Mouse (Mus musculus): ENCODE measurements around the gene Eppin. TPM values are rescaled to one million over a fixed set of nuclear protein-coding genes. Genes with fewer than 3 reads are reported as not detected.
A peak's percentile ranks its signal among the peaks of the same experiment; 100 is the strongest.
"Not testable (repeated sequence)": the region's sequence is repeated elsewhere in the genome, so short reads cannot be mapped to it uniquely, and the experiment has no call there.

Gene Eppin
- total RNA-seq (2021): not detected

- no peak for DNase-seq (ENCODE audit: extremely low spot score in 1 of 2, low spot score in 2 of 2)
- intact Hi-C loops (cut with DNase I): no loop called here
Measured at GRCm38 (mm10) chr2:164593494-164593893, at the start of gene Eppin. Gene Eppin (minus strand): TSS chr2:164593594.

GRCm38 (mm10) chr2:164641881-164642673 lies 48.7 kb upstream of the Eppin start:
- DNase-seq (ENCODE audit: extremely low spot score in 1 of 2, low spot score in 2 of 2): peak in 1 of 2 experiments; percentile 44

GRCm38 (mm10) chr2:164641129-164641528 lies 47.7 kb upstream of the Eppin start:
- intact Hi-C loops (cut with DNase I): no loop called here
- DNase-seq (ENCODE audit: extremely low spot score in 1 of 2, low spot score in 2 of 2): no peak

More at GRCm38 (mm10) chr2:164641881-164642673, 48.7 kb upstream of the Eppin start:
- intact Hi-C loops (cut with DNase I): no loop called here

- intact Hi-C loops (cut with DNase I): no loop called here
- DNase-seq (ENCODE audit: extremely low spot score in 1 of 2, low spot score in 2 of 2): no peak
Measured at GRCm38 (mm10) chr2:164638696-164639095, 45.3 kb upstream of the Eppin start, which contains the start of gene Wfdc16. Gene Wfdc16 (minus strand): TSS chr2:164638796.

- intact Hi-C loops (cut with DNase I): no loop called here
- no peak for DNase-seq (ENCODE audit: extremely low spot score in 1 of 2, low spot score in 2 of 2)
Measured at GRCm38 (mm10) chr2:164635266-164635665, 41.9 kb upstream of the Eppin start.

GRCm38 (mm10) chr2:164621775-164622174 lies 28.4 kb upstream of the Eppin start:
- intact Hi-C loops (cut with DNase I): no loop called here
- DNase-seq (ENCODE audit: extremely low spot score in 1 of 2, low spot score in 2 of 2): no peak

GRCm38 (mm10) chr2:164619050-164619449 lies 25.7 kb upstream of the Eppin start:
- intact Hi-C loops (cut with DNase I): no loop called here
- DNase-seq (ENCODE audit: extremely low spot score in 1 of 2, low spot score in 2 of 2): no peak

- no peak for DNase-seq (ENCODE audit: extremely low spot score in 1 of 2, low spot score in 2 of 2)
- intact Hi-C loops (cut with DNase I): no loop called here
Measured at GRCm38 (mm10) chr2:164615386-164615785, 22.0 kb upstream of the Eppin start.

GRCm38 (mm10) chr2:164613471-164613870 lies 20.1 kb upstream of the Eppin start, which contains the start of the genes Wfdc6b and Wfdc8:
Gene Wfdc6b (plus strand): TSS chr2:164613522.
Gene Wfdc8 (minus strand): TSS chr2:164613626.
- intact Hi-C loops (cut with DNase I): not testable (repeated sequence)

GRCm38 (mm10) chr2:164608781-164609180 lies 15.4 kb upstream of the Eppin start:
- no peak for DNase-seq (ENCODE audit: extremely low spot score in 1 of 2, low spot score in 2 of 2)
- intact Hi-C loops (cut with DNase I): no loop called here

More at GRCm38 (mm10) chr2:164613471-164613870, 20.1 kb upstream of the Eppin start, which contains the start of the genes Wfdc6b and Wfdc8:
- peak in 1 of 2 experiments; percentile 68 for DNase-seq (ENCODE audit: extremely low spot score in 1 of 2, low spot score in 2 of 2)

GRCm38 (mm10) chr2:164604411-164604810 lies 11.0 kb upstream of the Eppin start:
- intact Hi-C loops (cut with DNase I): no loop called here
- no peak for DNase-seq (ENCODE audit: extremely low spot score in 1 of 2, low spot score in 2 of 2)

- DNase-seq (ENCODE audit: extremely low spot score in 1 of 2, low spot score in 2 of 2): no peak
- intact Hi-C loops (cut with DNase I): no loop called here
Measured at GRCm38 (mm10) chr2:164603482-164603881, 10.1 kb upstream of the Eppin start.

GRCm38 (mm10) chr2:164600179-164600578 lies 6.8 kb upstream of the Eppin start:
- DNase-seq (ENCODE audit: extremely low spot score in 1 of 2, low spot score in 2 of 2): no peak
- intact Hi-C loops (cut with DNase I): no loop called here

- intact Hi-C loops (cut with DNase I): loop anchor here (1.0 kb wide), 1 partner anchor 134 kb away; no protein-coding TSS in a partner anchor
Measured at GRCm38 (mm10) chr2:164592014-164592413, 1.4 kb downstream of the Eppin start.

GRCm38 (mm10) chr2:164585025-164585725 lies 8.2 kb downstream of the Eppin start, which contains the start of gene Wfdc6a:
Gene Wfdc6a (minus strand): TSS chr2:164585447.
- intact Hi-C loops (cut with DNase I); DNase-seq (ENCODE audit: extremely low spot score in 1 of 2, low spot score in 2 of 2): not testable (repeated sequence)

More at GRCm38 (mm10) chr2:164592014-164592413, 1.4 kb downstream of the Eppin start:
- peak in 1 of 2 experiments; percentile 31 for DNase-seq (ENCODE audit: extremely low spot score in 1 of 2, low spot score in 2 of 2)

- DNase-seq (ENCODE audit: extremely low spot score in 1 of 2, low spot score in 2 of 2); intact Hi-C loops (cut with DNase I): not testable (repeated sequence)
Measured at GRCm38 (mm10) chr2:164573359-164573758, 20.0 kb downstream of the Eppin start, which contains the start of gene Spint3. Gene Spint3 (minus strand): TSS chr2:164573459.

- intact Hi-C loops (cut with DNase I): loop anchor here (10.0 kb wide), 1 partner anchor 93 kb away; the partner anchor contains the start of gene Trp53tg5
- no peak for DNase-seq (ENCODE audit: extremely low spot score in 1 of 2, low spot score in 2 of 2)
Measured at GRCm38 (mm10) chr2:164567460-164567859, 25.9 kb downstream of the Eppin start.

GRCm38 (mm10) chr2:164566997-164567396 lies 26.4 kb downstream of the Eppin start:
- DNase-seq (ENCODE audit: extremely low spot score in 1 of 2, low spot score in 2 of 2): no peak
- intact Hi-C loops (cut with DNase I): loop anchor here (10.0 kb wide), 1 partner anchor 92 kb away; the partner anchor contains the start of gene Trp53tg5

- intact Hi-C loops (cut with DNase I): loop anchor here (10.0 kb wide), 1 partner anchor 90 kb away; the partner anchor contains the start of gene Trp53tg5
- no peak for DNase-seq (ENCODE audit: extremely low spot score in 1 of 2, low spot score in 2 of 2)
Measured at GRCm38 (mm10) chr2:164564346-164564745, 29.0 kb downstream of the Eppin start.

All from left cerebral cortex, postnatal 10 days (tissue).